Mouse (Mus musculus): Measurements from ENCODE around the gene Nrp1. TPM values are rescaled to one million over a fixed set of nuclear protein-coding genes. Genes with fewer than 3 reads are reported as not detected.

Nrp1 gene
- polyA plus RNA-seq, 1 experiment from 2014 or later: 140 TPM

GRCm38 (mm10) chr8:128528591-128529383 is 170.4 kb downstream of the Nrp1 start:
- no peak for ATAC-seq (replicated peaks; ENCODE audit: low FRiP score)
- Histone ChIP-seq H3K4me3 (replicated peaks) (no peak overlapping the region), H3K9me3 (replicated peaks) (no peaks in the 10 kb centered on the region), H3K27ac (no peak overlapping the region), H3K9ac (no peak overlapping the region), H3K27me3 (no peaks in the 10 kb centered on the region), H3K4me2 (no peak overlapping the region), H3K36me3 (no peaks in the 10 kb centered on the region), H3K4me1 (no peaks in the 10 kb centered on the region)
- WGBS: 58% methylated on average over 8 of the region's 8 CpGs

GRCm38 (mm10) chr8:128534442-128534871 is 176.1 kb downstream of the Nrp1 start:
- Histone ChIP-seq H3K9me3 (replicated peaks) (no peaks in the 10 kb centered on the region), H3K4me2 (no peak overlapping the region), H3K4me1 (no peaks in the 10 kb centered on the region), H3K4me3 (replicated peaks) (no peak overlapping the region), H3K27ac (no peak overlapping the region), H3K9ac (no peak overlapping the region), H3K27me3 (no peaks in the 10 kb centered on the region), H3K36me3 (no peaks in the 10 kb centered on the region)
- no peak for ATAC-seq (replicated peaks; ENCODE audit: low FRiP score)
- WGBS: 51% methylated on average over 3 of the region's 3 CpGs

DNA sequence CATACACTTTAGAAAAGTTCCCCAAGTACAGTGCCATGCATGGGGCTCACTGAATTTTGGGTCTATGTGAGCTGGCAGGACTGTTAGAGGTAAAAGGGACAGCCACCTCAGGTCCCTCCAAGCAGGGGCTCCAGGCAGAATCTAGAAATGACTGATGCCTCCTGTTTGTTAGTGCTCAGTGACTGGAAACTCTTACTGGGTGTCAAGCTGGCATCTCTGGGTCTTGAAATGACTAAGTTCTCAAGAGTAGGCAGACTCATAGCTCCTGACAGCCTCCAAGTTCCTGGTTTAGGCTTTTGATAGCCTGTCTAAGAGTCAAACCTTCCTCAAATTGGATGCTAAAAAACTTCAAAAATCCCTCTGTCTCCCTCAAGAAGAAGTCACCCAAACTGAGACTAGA is 177.3 kb downstream of the Nrp1 start:
- Histone ChIP-seq H3K4me1 (no peaks in the 10 kb centered on the region), H3K4me3 (replicated peaks) (no peak overlapping the region), H3K27me3 (no peaks in the 10 kb centered on the region), H3K36me3 (no peaks in the 10 kb centered on the region), H3K9me3 (replicated peaks) (no peaks in the 10 kb centered on the region), H3K4me2 (no peak overlapping the region), H3K9ac (no peak overlapping the region), H3K27ac (no peak overlapping the region)
- ATAC-seq (replicated peaks; ENCODE audit: low FRiP score): no peak

DNA sequence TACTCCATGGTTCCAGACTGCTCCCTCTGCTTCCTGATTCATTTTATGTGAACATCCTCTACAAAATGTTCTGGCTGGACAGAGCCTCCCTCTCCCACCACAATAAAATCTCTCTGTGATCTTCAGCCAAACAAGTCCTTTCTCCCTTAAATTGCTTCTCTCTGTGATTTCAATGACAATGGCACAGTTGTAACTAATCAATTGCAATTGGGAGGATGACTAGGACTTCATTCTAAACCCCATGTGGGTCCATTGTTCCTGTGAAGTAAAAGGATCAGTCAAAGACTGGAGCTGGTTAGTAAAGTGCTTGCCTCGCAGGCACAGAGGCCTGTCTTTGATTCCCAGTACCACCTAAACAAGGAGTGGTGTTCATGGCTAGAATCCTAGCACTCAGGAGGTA is 180.0 kb downstream of the Nrp1 start:
- no peaks in the 10 kb centered on the region for H3K36me3 ChIP-seq
- no peak overlapping the region for H3K4me3 ChIP-seq (replicated peaks)
- WGBS: 43% methylated on average over 1 of the region's 1 CpGs
- H3K9ac ChIP-seq: no peak overlapping the region
- H3K27me3 ChIP-seq: no peaks in the 10 kb centered on the region
- no peak overlapping the region for H3K27ac ChIP-seq
- H3K4me1 ChIP-seq: no peaks in the 10 kb centered on the region
- no peaks in the 10 kb centered on the region for H3K9me3 ChIP-seq (replicated peaks)
- ATAC-seq (replicated peaks; ENCODE audit: low FRiP score): no peak
- no peak overlapping the region for H3K4me2 ChIP-seq

DNA sequence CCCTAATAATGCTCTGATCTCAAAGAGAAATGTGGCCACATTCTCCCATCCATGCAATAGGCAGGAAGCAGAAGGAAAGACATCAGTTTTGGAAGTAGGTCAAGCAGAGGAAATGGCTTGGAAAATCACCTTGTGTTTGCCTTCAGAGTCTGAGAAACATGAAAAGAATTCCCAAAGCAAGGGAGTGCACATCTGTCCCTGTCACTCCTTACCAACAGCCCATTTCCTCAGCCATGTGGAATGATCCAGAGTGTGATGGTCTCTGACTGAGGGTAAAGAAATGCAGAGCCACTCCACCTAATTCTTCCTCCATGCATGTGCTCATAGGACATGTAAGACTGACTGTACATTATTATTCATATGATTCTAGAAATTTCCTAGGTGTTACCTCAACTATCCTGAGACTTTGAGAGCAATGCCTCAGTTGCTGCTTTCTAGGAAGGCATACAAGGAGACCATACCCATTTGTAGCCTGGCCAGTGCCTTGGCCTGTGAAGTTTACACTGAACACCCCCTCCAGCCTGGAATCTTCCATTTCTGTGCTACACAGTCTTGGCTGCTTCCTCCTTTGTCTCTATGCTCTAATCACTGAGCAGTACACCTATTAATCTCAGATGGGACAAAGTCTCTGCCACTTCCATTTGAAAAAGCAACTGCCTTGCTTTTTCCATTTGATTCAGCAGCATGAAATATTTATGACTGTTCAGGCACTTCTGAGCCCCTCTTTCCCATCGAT is 183.1 kb downstream of the Nrp1 start:
- WGBS: 27% methylated on average over 1 of the region's 1 CpGs
- H3K4me1 ChIP-seq: no peaks in the 10 kb centered on the region
- H3K27ac ChIP-seq: no peak overlapping the region
- no peak overlapping the region for H3K9ac ChIP-seq
- no peak for ATAC-seq (replicated peaks; ENCODE audit: low FRiP score)
- H3K4me2 ChIP-seq: no peak overlapping the region
- H3K4me3 ChIP-seq (replicated peaks): no peak overlapping the region
- no peaks in the 10 kb centered on the region for H3K9me3 ChIP-seq (replicated peaks)
- no peaks in the 10 kb centered on the region for H3K27me3 ChIP-seq
- H3K36me3 ChIP-seq: no peaks in the 10 kb centered on the region

- Histone ChIP-seq H3K4me1 (no peaks in the 10 kb centered on the region), H3K4me2 (no peak overlapping the region), H3K4me3 (replicated peaks) (no peak overlapping the region), H3K9me3 (replicated peaks) (no peaks in the 10 kb centered on the region), H3K27me3 (no peaks in the 10 kb centered on the region), H3K9ac (no peak overlapping the region), H3K27ac (no peak overlapping the region), H3K36me3 (no peaks in the 10 kb centered on the region)
- 86% methylated on average over 2 of the region's 2 CpGs for WGBS
- ATAC-seq (replicated peaks; ENCODE audit: low FRiP score): no peak
These were observed 185.9 kb downstream of the Nrp1 start for GRCm38 (mm10) chr8:128544128-128544846.

DNA sequence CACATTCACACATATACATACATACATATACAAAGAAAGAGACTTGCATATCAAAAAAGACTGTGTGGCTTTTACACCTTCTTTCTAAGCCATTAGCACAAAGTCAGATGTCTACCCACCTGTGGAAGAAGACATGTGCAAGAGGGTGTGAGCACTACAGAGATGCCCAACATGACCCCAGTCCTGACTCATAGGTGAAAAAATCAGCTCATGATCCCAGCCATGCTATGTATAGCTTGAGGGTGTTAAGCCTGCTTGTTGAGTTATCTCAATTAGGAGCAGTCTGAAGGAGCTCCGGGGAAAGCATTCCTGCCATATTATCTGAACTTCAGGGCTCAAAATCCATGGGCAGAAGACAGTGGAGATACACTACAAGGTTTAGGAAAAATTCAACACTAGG is 187.9 kb downstream of the Nrp1 start:
- 94% methylated on average over 1 of the region's 1 CpGs for WGBS
- Histone ChIP-seq H3K4me2 (no peak overlapping the region), H3K4me1 (no peaks in the 10 kb centered on the region), H3K9me3 (replicated peaks) (no peaks in the 10 kb centered on the region), H3K36me3 (no peaks in the 10 kb centered on the region), H3K9ac (no peak overlapping the region), H3K27me3 (no peaks in the 10 kb centered on the region), H3K27ac (no peak overlapping the region), H3K4me3 (replicated peaks) (no peak overlapping the region)
- ATAC-seq (replicated peaks; ENCODE audit: low FRiP score): no peak

DNA sequence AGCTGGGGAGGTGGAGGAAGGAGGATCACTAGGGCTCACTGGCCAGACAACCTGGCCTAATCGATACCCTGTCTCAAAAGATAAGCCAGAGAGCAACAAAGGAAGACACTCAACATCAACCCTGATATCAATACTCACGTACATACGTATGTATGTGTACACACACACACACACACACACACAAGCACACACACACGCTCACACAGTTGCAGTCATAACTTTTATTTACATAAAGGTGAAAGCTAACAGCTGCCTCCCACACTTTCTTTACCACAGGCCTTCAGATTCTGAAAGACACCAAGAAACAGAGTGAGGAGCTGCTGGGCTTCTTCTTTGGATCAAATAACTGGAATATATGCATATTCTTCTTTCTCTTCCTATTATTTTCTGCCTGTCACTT is 189.0 kb downstream of the Nrp1 start:
- H3K27ac ChIP-seq: no peak overlapping the region
- H3K9ac ChIP-seq: no peak overlapping the region
- no peak overlapping the region for H3K4me2 ChIP-seq
- H3K9me3 ChIP-seq (replicated peaks): no peaks in the 10 kb centered on the region
- H3K27me3 ChIP-seq: no peaks in the 10 kb centered on the region
- H3K36me3 ChIP-seq: no peaks in the 10 kb centered on the region
- ATAC-seq (replicated peaks; ENCODE audit: low FRiP score): no peak
- no peak overlapping the region for H3K4me3 ChIP-seq (replicated peaks)
- WGBS: 83% methylated on average over 4 of the region's 4 CpGs
- H3K4me1 ChIP-seq: no peaks in the 10 kb centered on the region; the same call in 1 of the 2 replicates

GRCm38 (mm10) chr8:128549738-128550137 is 191.3 kb downstream of the Nrp1 start:
- H3K4me3 ChIP-seq (replicated peaks): no peak overlapping the region
- H3K27ac ChIP-seq: no peak overlapping the region
- no peak overlapping the region for H3K9ac ChIP-seq
- no peaks in the 10 kb centered on the region for H3K27me3 ChIP-seq
- no peak overlapping the region for H3K4me2 ChIP-seq
- no peaks in the 10 kb centered on the region; the same call in 1 of the 2 replicates for H3K4me1 ChIP-seq
- no peak for ATAC-seq (replicated peaks; ENCODE audit: low FRiP score)
- no peaks in the 10 kb centered on the region for H3K9me3 ChIP-seq (replicated peaks)
- no peaks in the 10 kb centered on the region for H3K36me3 ChIP-seq
- 92% methylated on average over 5 of the region's 5 CpGs for WGBS

GRCm38 (mm10) chr8:128551421-128552139 is 193.2 kb downstream of the Nrp1 start:
- H3K4me1 ChIP-seq: no peaks in the 10 kb centered on the region; the same call in 1 of the 2 replicates
- ATAC-seq (replicated peaks; ENCODE audit: low FRiP score): no peak; the same call in 1 of the 2 replicates
- H3K9ac ChIP-seq: no peak overlapping the region
- no peaks in the 10 kb centered on the region for H3K9me3 ChIP-seq (replicated peaks)
- H3K4me2 ChIP-seq: no peak overlapping the region
- WGBS: 49% methylated on average over 15 of the region's 15 CpGs
- H3K27ac ChIP-seq: no peak overlapping the region
- no peaks in the 10 kb centered on the region for H3K27me3 ChIP-seq
- H3K4me3 ChIP-seq (replicated peaks): no peak overlapping the region
- H3K36me3 ChIP-seq: no peaks in the 10 kb centered on the region
